Mouse (Mus musculus): Measurements from ENCODE around the gene Scn5a. TPM values are rescaled to one million over a fixed set of nuclear protein-coding genes. Genes with fewer than 3 reads are reported as not detected.

The Scn5a gene
- polyA plus RNA-seq, 1 experiment: 0.49 TPM

- Histone ChIP-seq H3K9ac (ENCODE audit: low read depth, poor library complexity, severe bottlenecking) (no peak overlapping the region), H3K27me3 (ENCODE audit: control insufficient read depth, insufficient read depth, low read length, poor library complexity, severe bottlenecking) (no peaks in the 10 kb centered on the region), H3K27ac (ENCODE audit: insufficient read depth, low read length) (no peak overlapping the region), H3K4me3 (ENCODE audit: low read depth, low read length) (no peak overlapping the region), H3K36me3 (ENCODE audit: control insufficient read depth, insufficient read depth, low read length, poor library complexity, severe bottlenecking) (no peaks in the 10 kb centered on the region), H3K9me3 (replicated peaks; ENCODE audit: control insufficient read depth, insufficient read depth, low read length, poor library complexity, severe bottlenecking) (no peaks in the 10 kb centered on the region), H3K4me1 (ENCODE audit: control insufficient read depth, insufficient read depth, low read length) (peaks cover 2% of the 10 kb centered on the region)
- TF ChIP-seq POLR2A (IDR thresholded peaks at IDR 0.05; ENCODE audit: insufficient read depth, low read length) (no peak), CTCF (IDR thresholded peaks at IDR 0.05; ENCODE audit: low read depth, low read length) (no peak), EP300 (IDR thresholded peaks at IDR 0.05; ENCODE audit: insufficient read depth, low read depth, low read length) (no peak)
Measured at GRCm38 (mm10) chr9:119484420-119484819, 94.4 kb downstream of the Scn5a start.

DNA sequence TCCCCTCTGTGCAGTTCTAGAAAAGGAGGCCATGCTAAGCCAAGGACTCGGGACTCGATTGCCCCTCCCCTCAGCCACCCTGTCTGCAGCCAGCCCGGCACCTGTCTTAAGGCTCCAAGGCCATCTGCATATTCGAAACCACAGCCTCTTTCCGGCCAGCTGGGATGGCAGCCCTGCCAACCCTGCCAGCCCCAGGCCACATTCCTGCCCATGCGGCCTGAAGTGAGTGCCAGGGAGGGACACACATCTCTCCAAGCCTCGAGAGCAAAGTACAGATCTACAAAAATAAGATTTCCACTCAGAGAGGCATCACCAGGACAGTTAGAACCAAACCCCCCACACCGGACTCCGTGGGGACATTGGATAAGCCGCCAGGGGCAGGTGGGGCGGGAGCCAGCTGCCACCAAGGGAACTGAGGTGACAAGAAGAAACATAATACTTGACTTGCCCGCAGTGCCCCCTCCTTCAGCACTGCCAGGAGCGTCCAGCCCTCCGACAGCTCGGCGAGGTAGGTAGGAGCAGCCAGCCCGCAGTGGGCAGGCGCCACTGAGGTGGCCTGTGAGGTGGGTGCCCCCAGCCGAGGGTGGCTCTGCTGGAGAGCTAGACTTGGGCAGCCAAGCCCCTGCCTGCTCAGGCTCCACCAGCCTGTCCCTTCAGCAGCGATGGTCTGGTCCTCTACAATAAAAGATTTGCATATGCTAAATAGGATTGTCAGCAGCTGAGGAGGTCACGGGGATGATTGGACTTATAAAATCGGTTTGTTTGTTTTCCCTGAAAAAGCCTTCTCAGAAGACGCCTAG is 95.1 kb downstream of the Scn5a start:
- no peak overlapping the region for H3K27ac ChIP-seq (ENCODE audit: insufficient read depth, low read length)
- TF ChIP-seq EP300 (IDR thresholded peaks at IDR 0.05; ENCODE audit: insufficient read depth, low read depth, low read length): no peak
- no peaks in the 10 kb centered on the region for H3K27me3 ChIP-seq (ENCODE audit: control insufficient read depth, insufficient read depth, low read length, poor library complexity, severe bottlenecking)
- no peaks in the 10 kb centered on the region for H3K36me3 ChIP-seq (ENCODE audit: control insufficient read depth, insufficient read depth, low read length, poor library complexity, severe bottlenecking)
- no peak overlapping the region for H3K4me3 ChIP-seq (ENCODE audit: low read depth, low read length)
- H3K4me1 ChIP-seq (ENCODE audit: control insufficient read depth, insufficient read depth, low read length): peaks cover 2% of the 10 kb centered on the region
- no peaks in the 10 kb centered on the region for H3K9me3 ChIP-seq (replicated peaks; ENCODE audit: control insufficient read depth, insufficient read depth, low read length, poor library complexity, severe bottlenecking)
- no peak overlapping the region for H3K9ac ChIP-seq (ENCODE audit: low read depth, poor library complexity, severe bottlenecking)

DNA sequence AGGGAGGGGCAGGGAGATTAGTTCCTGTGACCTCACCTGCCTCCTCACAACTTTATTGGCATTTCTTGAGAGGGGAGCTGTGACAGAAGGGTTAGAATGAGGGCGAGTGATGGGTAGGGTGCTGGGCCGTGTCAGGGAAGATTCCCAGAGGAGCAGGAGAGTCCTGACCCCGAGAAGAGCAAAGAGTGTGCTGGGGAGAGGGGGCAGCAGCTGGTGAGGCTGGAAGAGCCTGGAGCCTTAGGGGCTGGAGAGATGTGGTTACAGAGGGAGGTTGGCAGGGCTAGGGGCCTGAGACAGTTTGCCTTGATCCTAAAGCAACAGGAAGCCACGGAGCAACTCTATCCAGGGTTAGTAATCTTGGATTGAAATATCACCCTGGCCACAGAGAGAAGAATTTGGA is 97.2 kb downstream of the Scn5a start:
- no peaks in the 10 kb centered on the region for H3K27me3 ChIP-seq (ENCODE audit: control insufficient read depth, insufficient read depth, low read length, poor library complexity, severe bottlenecking)
- peaks cover 2% of the 10 kb centered on the region for H3K4me1 ChIP-seq (ENCODE audit: control insufficient read depth, insufficient read depth, low read length)
- no peaks in the 10 kb centered on the region for H3K9me3 ChIP-seq (replicated peaks; ENCODE audit: control insufficient read depth, insufficient read depth, low read length, poor library complexity, severe bottlenecking)
- TF ChIP-seq POLR2A (IDR thresholded peaks at IDR 0.05; ENCODE audit: insufficient read depth, low read length): no peak
- no peak for TF ChIP-seq CTCF (IDR thresholded peaks at IDR 0.05; ENCODE audit: low read depth, low read length)
- TF ChIP-seq EP300 (IDR thresholded peaks at IDR 0.05; ENCODE audit: insufficient read depth, low read depth, low read length): no peak
- H3K9ac ChIP-seq (ENCODE audit: low read depth, poor library complexity, severe bottlenecking): no peak overlapping the region
- H3K36me3 ChIP-seq (ENCODE audit: control insufficient read depth, insufficient read depth, low read length, poor library complexity, severe bottlenecking): no peaks in the 10 kb centered on the region
- no peak overlapping the region for H3K27ac ChIP-seq (ENCODE audit: insufficient read depth, low read length)
- no peak overlapping the region for H3K4me3 ChIP-seq (ENCODE audit: low read depth, low read length)

DNA sequence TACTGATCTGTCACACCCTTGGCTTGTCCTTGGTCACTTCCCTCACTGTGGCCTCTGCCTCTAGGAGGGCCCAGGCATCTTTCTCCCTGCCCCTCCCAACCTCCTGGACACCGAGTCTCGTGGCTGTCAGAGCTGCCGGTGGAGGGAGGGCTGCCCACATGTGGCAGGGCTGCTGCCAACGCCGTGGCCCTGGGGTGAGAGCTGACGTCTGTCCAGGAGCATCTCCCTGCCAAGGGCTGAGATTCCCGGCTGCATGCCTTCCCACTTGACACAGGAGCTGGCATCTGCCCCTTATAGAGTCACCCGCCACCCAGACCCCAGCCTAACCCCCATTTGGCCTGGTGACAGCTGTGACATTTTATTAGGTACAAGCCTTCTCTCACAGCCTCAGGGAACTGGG is 99.5 kb downstream of the Scn5a start:
- TF ChIP-seq EP300 (IDR thresholded peaks at IDR 0.05; ENCODE audit: insufficient read depth, low read depth, low read length) (no peak), CTCF (IDR thresholded peaks at IDR 0.05; ENCODE audit: low read depth, low read length) (no peak), POLR2A (IDR thresholded peaks at IDR 0.05; ENCODE audit: insufficient read depth, low read length) (no peak)
- Histone ChIP-seq H3K9ac (ENCODE audit: low read depth, poor library complexity, severe bottlenecking) (no peak overlapping the region), H3K27ac (ENCODE audit: insufficient read depth, low read length) (no peak overlapping the region), H3K9me3 (replicated peaks; ENCODE audit: control insufficient read depth, insufficient read depth, low read length, poor library complexity, severe bottlenecking) (no peaks in the 10 kb centered on the region), H3K4me3 (ENCODE audit: low read depth, low read length) (no peak overlapping the region), H3K36me3 (ENCODE audit: control insufficient read depth, insufficient read depth, low read length, poor library complexity, severe bottlenecking) (no peaks in the 10 kb centered on the region), H3K27me3 (ENCODE audit: control insufficient read depth, insufficient read depth, low read length, poor library complexity, severe bottlenecking) (no peaks in the 10 kb centered on the region), H3K4me1 (ENCODE audit: control insufficient read depth, insufficient read depth, low read length) (peaks cover 2% of the 10 kb centered on the region)

DNA sequence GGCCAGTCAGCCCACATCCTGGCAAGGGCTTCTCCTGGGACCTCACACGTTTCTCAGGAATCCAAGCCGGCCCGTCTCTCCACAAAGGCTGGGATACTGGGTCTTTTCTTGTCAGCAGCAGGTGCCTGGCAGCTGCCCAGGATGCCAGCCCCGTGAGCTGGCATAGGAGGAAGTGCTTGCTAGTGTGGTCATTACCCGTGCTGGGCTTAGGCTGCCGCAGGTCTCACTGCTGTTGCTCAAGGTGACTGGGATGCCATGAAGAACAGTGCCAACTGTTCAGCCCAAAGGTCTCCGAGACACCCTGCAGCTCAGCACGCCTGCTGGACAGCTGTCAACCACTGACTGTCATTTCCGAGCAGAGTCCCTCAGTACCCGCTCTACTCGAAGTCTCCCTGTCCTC is 100.5 kb downstream of the Scn5a start:
- no peaks in the 10 kb centered on the region for H3K36me3 ChIP-seq (ENCODE audit: control insufficient read depth, insufficient read depth, low read length, poor library complexity, severe bottlenecking)
- TF ChIP-seq CTCF (IDR thresholded peaks at IDR 0.05; ENCODE audit: low read depth, low read length) (no peak), EP300 (IDR thresholded peaks at IDR 0.05; ENCODE audit: insufficient read depth, low read depth, low read length) (no peak), POLR2A (IDR thresholded peaks at IDR 0.05; ENCODE audit: insufficient read depth, low read length) (no peak)
- no peak overlapping the region for H3K27ac ChIP-seq (ENCODE audit: insufficient read depth, low read length)
- H3K4me1 ChIP-seq (ENCODE audit: control insufficient read depth, insufficient read depth, low read length): no peaks in the 10 kb centered on the region
- H3K27me3 ChIP-seq (ENCODE audit: control insufficient read depth, insufficient read depth, low read length, poor library complexity, severe bottlenecking): no peaks in the 10 kb centered on the region
- no peak overlapping the region for H3K9ac ChIP-seq (ENCODE audit: low read depth, poor library complexity, severe bottlenecking)
- H3K4me3 ChIP-seq (ENCODE audit: low read depth, low read length): no peak overlapping the region
- H3K9me3 ChIP-seq (replicated peaks; ENCODE audit: control insufficient read depth, insufficient read depth, low read length, poor library complexity, severe bottlenecking): no peaks in the 10 kb centered on the region

DNA sequence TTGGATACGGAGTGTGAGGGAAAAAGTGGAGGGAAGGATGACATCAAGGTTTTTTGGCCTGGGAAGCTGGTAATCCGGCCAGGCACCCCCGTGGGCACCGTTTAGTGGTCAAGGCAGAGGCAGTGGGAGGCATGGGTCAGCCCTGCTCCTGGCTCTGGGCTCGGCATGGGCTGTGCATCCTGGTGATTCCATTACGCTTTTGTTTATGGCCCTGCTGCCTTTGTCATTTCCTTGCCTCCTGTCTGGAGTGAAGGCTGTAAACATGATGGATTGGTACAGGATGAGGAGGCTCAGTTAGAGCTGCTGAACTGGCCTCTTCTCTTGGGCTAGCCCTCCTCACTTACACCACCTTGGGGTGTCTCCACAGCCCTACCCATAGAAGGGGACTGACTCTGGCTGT is 101.1 kb downstream of the Scn5a start:
- no peaks in the 10 kb centered on the region for H3K36me3 ChIP-seq (ENCODE audit: control insufficient read depth, insufficient read depth, low read length, poor library complexity, severe bottlenecking)
- no peak overlapping the region for H3K9ac ChIP-seq (ENCODE audit: low read depth, poor library complexity, severe bottlenecking)

More for the DNA sequence above, 101.1 kb downstream of the Scn5a start:
- Histone ChIP-seq H3K4me1 (ENCODE audit: control insufficient read depth, insufficient read depth, low read length) (no peaks in the 10 kb centered on the region), H3K27me3 (ENCODE audit: control insufficient read depth, insufficient read depth, low read length, poor library complexity, severe bottlenecking) (no peaks in the 10 kb centered on the region), H3K27ac (ENCODE audit: insufficient read depth, low read length) (no peak overlapping the region), H3K9me3 (replicated peaks; ENCODE audit: control insufficient read depth, insufficient read depth, low read length, poor library complexity, severe bottlenecking) (no peaks in the 10 kb centered on the region), H3K4me3 (ENCODE audit: low read depth, low read length) (no peak overlapping the region)
- TF ChIP-seq POLR2A (IDR thresholded peaks at IDR 0.05; ENCODE audit: insufficient read depth, low read length) (no peak), EP300 (IDR thresholded peaks at IDR 0.05; ENCODE audit: insufficient read depth, low read depth, low read length) (no peak), CTCF (IDR thresholded peaks at IDR 0.05; ENCODE audit: low read depth, low read length) (no peak)
